Mouse (Mus musculus): ENCODE results near the gene Pde1b.

DNA sequence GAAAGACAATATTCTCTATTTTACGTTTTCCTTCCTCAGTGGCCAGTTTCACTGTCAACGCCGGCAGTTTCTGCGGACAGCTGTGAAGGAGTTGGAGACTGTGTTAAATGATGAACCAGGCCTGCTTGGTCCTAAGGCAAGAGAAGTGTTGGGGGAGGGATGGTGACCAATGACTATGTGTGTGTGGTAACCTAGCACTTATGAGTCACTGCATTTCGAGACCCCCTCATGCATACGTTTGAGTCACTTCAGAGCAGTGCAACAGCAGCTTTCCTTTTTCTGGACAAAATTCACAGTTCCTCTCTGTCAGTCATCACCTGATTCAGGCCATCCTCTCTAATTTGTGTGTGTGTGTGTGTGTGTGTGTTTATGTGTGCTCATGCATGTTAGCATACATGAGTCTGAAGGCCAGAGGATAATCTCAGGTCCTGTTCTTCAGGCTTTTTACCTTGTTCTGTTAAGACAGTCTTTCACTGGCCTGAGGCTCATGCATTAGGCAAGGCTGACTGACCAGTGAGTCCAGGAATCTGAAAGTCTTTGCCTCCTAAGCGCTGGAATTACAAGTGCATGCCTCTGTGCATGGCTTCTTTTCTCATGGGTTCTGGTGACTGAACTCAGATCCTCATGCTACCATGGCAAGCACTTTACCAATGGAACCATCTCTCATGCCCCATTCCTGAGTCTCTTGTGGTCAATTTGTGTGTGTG lies 31.2 kb upstream of the Pde1b start:
- TF ChIP-seq CTCF (IDR thresholded peaks at IDR 0.05; ENCODE audit: extremely low read depth, insufficient read length, insufficient replicate concordance, low read depth, low read length) (no peak), POLR2A (IDR thresholded peaks at IDR 0.05; ENCODE audit: low read depth, low read length) (no peak)

Data from small intestine, adult 2 months (tissue).